Mouse (Mus musculus) liver (tissue): ENCODE measurements around the gene Entpd7.

Experiments used
- DNase-seq: peaks from one replicate; pipeline ENCODE4 v3.0.0-alpha.2; 2020; ENCODE audit warnings: mixed read lengths

Gene Entpd7

DNA sequence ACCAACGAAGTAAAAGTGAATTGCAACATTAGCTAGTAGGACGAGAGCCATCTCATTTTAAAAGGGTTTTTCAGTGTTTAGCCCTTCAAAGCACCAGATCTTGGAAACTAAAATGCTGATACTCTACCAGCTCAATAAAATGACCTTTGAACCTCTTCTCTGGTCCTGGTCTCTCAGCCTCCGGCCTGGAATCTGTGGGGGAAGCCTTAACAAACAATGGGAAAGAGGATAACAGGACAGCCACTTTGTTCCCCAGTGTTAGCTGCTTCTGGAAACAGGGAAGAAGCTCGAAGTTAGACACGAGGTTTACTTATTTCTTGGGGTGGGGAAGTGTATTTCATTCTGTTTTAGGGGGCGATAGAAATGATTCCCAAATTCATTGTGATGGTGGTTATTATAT, 82.8 kb downstream of the Entpd7 start:
- no peak for DNase-seq

GRCm38 (mm10) chr19:43775433-43775832, 86.0 kb downstream of the Entpd7 start:
- no peak for DNase-seq

DNA sequence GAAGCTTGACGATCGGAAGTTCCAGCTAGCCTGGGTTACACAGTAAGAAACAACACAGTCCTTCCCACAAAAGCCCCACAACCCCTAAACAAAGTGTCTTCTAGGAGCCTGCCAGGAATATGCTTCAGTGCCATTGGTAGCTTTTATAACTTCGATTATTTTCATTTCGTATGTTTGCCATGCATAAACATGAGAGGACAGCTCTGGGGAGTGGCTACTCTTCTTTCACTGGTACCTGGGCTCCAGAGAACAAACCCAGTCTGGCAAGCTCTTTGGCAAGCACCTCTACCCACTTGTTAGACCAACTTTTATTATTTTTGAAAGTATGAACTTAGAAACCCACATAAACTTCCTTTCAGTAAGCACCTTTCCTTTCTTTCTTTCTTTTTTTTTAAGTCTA, 87.1 kb downstream of the Entpd7 start:
- DNase-seq: no peak

- no peak for DNase-seq
Observed at GRCm38 (mm10) chr19:43777308-43777707, 87.8 kb downstream of the Entpd7 start.

DNA sequence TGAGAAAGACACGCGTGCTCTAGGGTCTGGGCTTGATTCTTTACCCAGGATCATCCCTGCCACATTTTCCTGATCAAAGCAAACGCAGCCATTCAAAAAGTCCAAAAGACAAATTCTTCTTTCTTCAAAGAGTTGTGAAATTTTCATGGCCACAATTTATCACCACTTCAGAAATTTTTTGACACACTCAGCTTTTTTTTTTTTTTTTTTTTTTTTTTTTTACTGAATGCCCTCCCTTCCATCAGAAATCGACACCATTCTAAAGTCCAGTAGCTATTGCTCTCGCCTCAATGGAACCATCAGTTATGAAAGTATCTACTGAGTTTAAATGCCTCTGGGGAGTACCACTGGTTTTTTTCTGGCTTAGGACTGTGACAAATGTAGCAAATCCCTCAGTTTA, 90.9 kb downstream of the Entpd7 start:
- DNase-seq: no peak

DNA sequence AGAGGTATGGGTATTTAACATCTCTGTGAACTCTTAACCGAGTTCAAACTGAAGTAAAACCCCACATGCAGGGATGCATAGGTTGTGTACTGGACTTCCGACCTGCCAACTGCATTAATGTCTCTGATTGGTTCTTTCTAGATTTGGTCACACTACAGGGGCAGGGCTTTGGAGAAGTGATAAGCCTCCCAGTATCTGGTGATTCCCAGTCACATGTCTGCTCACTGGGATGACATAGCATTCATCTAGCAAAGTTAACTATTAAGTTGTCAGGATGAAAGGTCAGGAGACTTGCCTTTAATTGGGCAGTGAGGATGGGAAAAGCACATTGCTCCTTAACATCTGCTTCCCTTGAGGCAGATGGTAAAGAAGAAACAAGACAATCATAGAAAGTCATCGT, 92.5 kb downstream of the Entpd7 start, which contains the start of gene Abcc2:
Abcc2 (plus strand) TSS at position 213 of the 400 bp plus-strand sequence.
- DNase-seq: no peak
